Mouse (Mus musculus): ENCODE measurements at regions not wholly inside any gene's neighbourhood (a gene's known extent, or its start where the extent isn't known, plus 50 kb on each side); places are given as distances from the start of the nearest gene placed in this dataset.

- Histone ChIP-seq H3K36me3 (ENCODE audit: control insufficient read depth, insufficient read depth, low read length) (no peaks in the 10 kb centered on the region), H3K4me2 (ENCODE audit: low read depth, low read length) (no peak overlapping the region), H3K27ac (ENCODE audit: low read depth, low read length) (no peak overlapping the region), H3K9ac (replicated peaks; ENCODE audit: low read depth, low read length) (no peak overlapping the region), H3K9me3 (ENCODE audit: control insufficient read depth, low read length) (no peaks in the 10 kb centered on the region), H3K4me1 (ENCODE audit: control insufficient read depth, insufficient read depth, low read length) (no peaks in the 10 kb centered on the region), H3K4me3 (ENCODE audit: low read depth, low read length) (no peak overlapping the region), H3K27me3 (ENCODE audit: control insufficient read depth, insufficient read depth, low read length) (no peaks in the 10 kb centered on the region)
- ATAC-seq (ENCODE audit: low read depth), result no peak
- WGBS, result 92% methylated on average over 6 of the region's 6 CpGs
These were observed 108.1 kb upstream of the Ctnnb1 start for GRCm38 (mm10) chr9:120820892-120821291.

- H3K4me3 ChIP-seq (ENCODE audit: low read depth, low read length), result no peak overlapping the region
- H3K4me1 ChIP-seq (ENCODE audit: control insufficient read depth, insufficient read depth, low read length), result no peaks in the 10 kb centered on the region
- no peaks in the 10 kb centered on the region for H3K27me3 ChIP-seq (ENCODE audit: control insufficient read depth, insufficient read depth, low read length)
- H3K27ac ChIP-seq (ENCODE audit: low read depth, low read length), result no peak overlapping the region
- no peaks in the 10 kb centered on the region for H3K9me3 ChIP-seq (ENCODE audit: control insufficient read depth, low read length)
- ATAC-seq (ENCODE audit: low read depth), result no peak
- 77% methylated on average over 6 of the region's 6 CpGs for WGBS
- H3K36me3 ChIP-seq (ENCODE audit: control insufficient read depth, insufficient read depth, low read length), result no peaks in the 10 kb centered on the region
- no peak overlapping the region for H3K4me2 ChIP-seq (ENCODE audit: low read depth, low read length)
- no peak overlapping the region for H3K9ac ChIP-seq (replicated peaks; ENCODE audit: low read depth, low read length)
These were observed 105.6 kb upstream of the Ctnnb1 start for GRCm38 (mm10) chr9:120823397-120823796.

GRCm38 (mm10) chr9:120826266-120826665 is 102.8 kb upstream of the Ctnnb1 start:
- WGBS, result 44% methylated on average over 4 of the region's 4 CpGs
- H3K27me3 ChIP-seq (ENCODE audit: control insufficient read depth, insufficient read depth, low read length), result no peaks in the 10 kb centered on the region
- H3K4me2 ChIP-seq (ENCODE audit: low read depth, low read length), result no peak overlapping the region
- no peaks in the 10 kb centered on the region for H3K36me3 ChIP-seq (ENCODE audit: control insufficient read depth, insufficient read depth, low read length)
- no peaks in the 10 kb centered on the region for H3K4me1 ChIP-seq (ENCODE audit: control insufficient read depth, insufficient read depth, low read length)
- H3K9me3 ChIP-seq (ENCODE audit: control insufficient read depth, low read length), result no peaks in the 10 kb centered on the region
- no peak overlapping the region for H3K9ac ChIP-seq (replicated peaks; ENCODE audit: low read depth, low read length)
- no peak overlapping the region for H3K27ac ChIP-seq (ENCODE audit: low read depth, low read length)
- no peak overlapping the region for H3K4me3 ChIP-seq (ENCODE audit: low read depth, low read length)
- ATAC-seq (ENCODE audit: low read depth), result no peak

- 46% methylated on average over 5 of the region's 5 CpGs for WGBS
- Histone ChIP-seq H3K27ac (ENCODE audit: low read depth, low read length) (no peak overlapping the region), H3K4me3 (ENCODE audit: low read depth, low read length) (no peak overlapping the region), H3K27me3 (ENCODE audit: control insufficient read depth, insufficient read depth, low read length) (no peaks in the 10 kb centered on the region), H3K9ac (replicated peaks; ENCODE audit: low read depth, low read length) (no peak overlapping the region), H3K4me2 (ENCODE audit: low read depth, low read length) (no peak overlapping the region), H3K9me3 (ENCODE audit: control insufficient read depth, low read length) (no peaks in the 10 kb centered on the region), H3K36me3 (ENCODE audit: control insufficient read depth, insufficient read depth, low read length) (no peaks in the 10 kb centered on the region), H3K4me1 (ENCODE audit: control insufficient read depth, insufficient read depth, low read length) (no peaks in the 10 kb centered on the region)
- 0 out of 2 replicates have a peak, but pooled peaks have one; percentile 56 for ATAC-seq (ENCODE audit: low read depth)
These were observed 98.5 kb upstream of the Ctnnb1 start for GRCm38 (mm10) chr9:120830526-120830925.

GRCm38 (mm10) chr9:120834166-120834565 is 94.8 kb upstream of the Ctnnb1 start:
- no peak for ATAC-seq (ENCODE audit: low read depth)
- Histone ChIP-seq H3K9ac (replicated peaks; ENCODE audit: low read depth, low read length) (no peak overlapping the region), H3K36me3 (ENCODE audit: control insufficient read depth, insufficient read depth, low read length) (no peaks in the 10 kb centered on the region), H3K9me3 (ENCODE audit: control insufficient read depth, low read length) (no peaks in the 10 kb centered on the region), H3K4me1 (ENCODE audit: control insufficient read depth, insufficient read depth, low read length) (no peaks in the 10 kb centered on the region), H3K27ac (ENCODE audit: low read depth, low read length) (no peak overlapping the region), H3K27me3 (ENCODE audit: control insufficient read depth, insufficient read depth, low read length) (no peaks in the 10 kb centered on the region), H3K4me2 (ENCODE audit: low read depth, low read length) (no peak overlapping the region), H3K4me3 (ENCODE audit: low read depth, low read length) (no peak overlapping the region)
- 86% methylated on average over 9 of the region's 9 CpGs for WGBS

GRCm38 (mm10) chr9:120835621-120836020 is 93.4 kb upstream of the Ctnnb1 start:
- Histone ChIP-seq H3K27me3 (ENCODE audit: control insufficient read depth, insufficient read depth, low read length) (no peaks in the 10 kb centered on the region), H3K27ac (ENCODE audit: low read depth, low read length) (no peak overlapping the region), H3K36me3 (ENCODE audit: control insufficient read depth, insufficient read depth, low read length) (no peaks in the 10 kb centered on the region), H3K4me1 (ENCODE audit: control insufficient read depth, insufficient read depth, low read length) (no peaks in the 10 kb centered on the region), H3K9ac (replicated peaks; ENCODE audit: low read depth, low read length) (no peak overlapping the region), H3K9me3 (ENCODE audit: control insufficient read depth, low read length) (no peaks in the 10 kb centered on the region), H3K4me2 (ENCODE audit: low read depth, low read length) (no peak overlapping the region), H3K4me3 (ENCODE audit: low read depth, low read length) (no peak overlapping the region)
- 94% methylated on average over 4 of the region's 4 CpGs for WGBS
- no peak for ATAC-seq (ENCODE audit: low read depth)

GRCm38 (mm10) chr9:120837431-120838150 is 91.4 kb upstream of the Ctnnb1 start:
- Histone ChIP-seq H3K9ac (replicated peaks; ENCODE audit: low read depth, low read length) (no peak overlapping the region), H3K4me1 (ENCODE audit: control insufficient read depth, insufficient read depth, low read length) (no peaks in the 10 kb centered on the region), H3K9me3 (ENCODE audit: control insufficient read depth, low read length) (no peaks in the 10 kb centered on the region), H3K27ac (ENCODE audit: low read depth, low read length) (no peak overlapping the region), H3K4me3 (ENCODE audit: low read depth, low read length) (no peak overlapping the region), H3K36me3 (ENCODE audit: control insufficient read depth, insufficient read depth, low read length) (no peaks in the 10 kb centered on the region), H3K27me3 (ENCODE audit: control insufficient read depth, insufficient read depth, low read length) (no peaks in the 10 kb centered on the region), H3K4me2 (ENCODE audit: low read depth, low read length) (no peak overlapping the region)
- ATAC-seq (ENCODE audit: low read depth), result no peak
- WGBS, result 91% methylated on average over 8 of the region's 8 CpGs

GRCm38 (mm10) chr9:120843753-120844152 is 85.3 kb upstream of the Ctnnb1 start:
- Histone ChIP-seq H3K4me3 (ENCODE audit: low read depth, low read length) (no peak overlapping the region), H3K27ac (ENCODE audit: low read depth, low read length) (no peak overlapping the region), H3K9ac (replicated peaks; ENCODE audit: low read depth, low read length) (no peak overlapping the region), H3K4me2 (ENCODE audit: low read depth, low read length) (no peak overlapping the region), H3K9me3 (ENCODE audit: control insufficient read depth, low read length) (no peaks in the 10 kb centered on the region), H3K36me3 (ENCODE audit: control insufficient read depth, insufficient read depth, low read length) (no peaks in the 10 kb centered on the region), H3K27me3 (ENCODE audit: control insufficient read depth, insufficient read depth, low read length) (no peaks in the 10 kb centered on the region), H3K4me1 (ENCODE audit: control insufficient read depth, insufficient read depth, low read length) (no peaks in the 10 kb centered on the region)
- ATAC-seq (ENCODE audit: low read depth), result no peak
- WGBS, result 62% methylated on average over 8 of the region's 8 CpGs

GRCm38 (mm10) chr9:120845538-120845937 is 83.5 kb upstream of the Ctnnb1 start:
- no peaks in the 10 kb centered on the region for H3K36me3 ChIP-seq (ENCODE audit: control insufficient read depth, insufficient read depth, low read length)
- H3K4me2 ChIP-seq (ENCODE audit: low read depth, low read length), result no peak overlapping the region
- no peaks in the 10 kb centered on the region for H3K27me3 ChIP-seq (ENCODE audit: control insufficient read depth, insufficient read depth, low read length)
- no peaks in the 10 kb centered on the region for H3K4me1 ChIP-seq (ENCODE audit: control insufficient read depth, insufficient read depth, low read length)
- no peak overlapping the region for H3K4me3 ChIP-seq (ENCODE audit: low read depth, low read length)
- H3K9ac ChIP-seq (replicated peaks; ENCODE audit: low read depth, low read length), result no peak overlapping the region
- no peak overlapping the region for H3K27ac ChIP-seq (ENCODE audit: low read depth, low read length)
- 82% methylated on average over 10 of the region's 10 CpGs for WGBS
- H3K9me3 ChIP-seq (ENCODE audit: control insufficient read depth, low read length), result no peaks in the 10 kb centered on the region
- no peak for ATAC-seq (ENCODE audit: low read depth)

Data from neural tube, embryonic 14.5 days (tissue).